Mouse (Mus musculus) liver, postnatal 0 days (tissue): ENCODE results near the gene Fem1b. TPM values are rescaled to one million over a fixed set of nuclear protein-coding genes. Genes with fewer than 3 reads are reported as not detected.

ENCODE experiments used
- ATAC-seq: fragments of 200-750 bp; cut with Nextera tagmentation; 2 replicates; pipeline ENCODE4 v1.8.0; 2017; ENCODE audit warnings: mild to moderate bottlenecking, moderate library complexity
- DNase-seq: peaks from one replicate; pipeline ENCODE4 v3.0.0-alpha.2; 2016
- H3K27ac ChIP-seq: fragments of 300-500 bp; sonication (generic); 2 replicates; pipeline ENCODE4 v1.5.1; 2014; ENCODE audit warnings: antibody characterized with exemption, moderate library complexity, mild to moderate bottlenecking, low read depth
- H3K27me3 ChIP-seq: fragments of 300-500 bp; sonication (generic); 2 replicates; pipeline ENCODE4 v1.6.1; 2014; ENCODE audit warnings: low read length, control low read depth, mixed read lengths; ENCODE audit not compliant: insufficient read depth
- H3K36me3 ChIP-seq: fragments of 300-500 bp; sonication (generic); replicated peaks from 2 replicates; pipeline ENCODE4 v1.6.1; 2014; ENCODE audit warnings: mild to moderate bottlenecking, control low read depth, low read length, moderate library complexity, mixed read lengths; ENCODE audit not compliant: insufficient read depth
- H3K4me1 ChIP-seq: fragments of 300-500 bp; sonication (generic); 2 replicates; pipeline ENCODE4 v1.6.1; 2014; ENCODE audit warnings: antibody characterized with exemption, mild to moderate bottlenecking, control low read depth; ENCODE audit not compliant: insufficient read depth
- H3K4me2 ChIP-seq: fragments of 300-500 bp; sonication (generic); 2 replicates; pipeline ENCODE4 v1.6.1; 2014; ENCODE audit warnings: low read depth, mild to moderate bottlenecking, low read length, moderate library complexity, mixed read lengths
- H3K4me3 ChIP-seq: fragments of 300-500 bp; sonication (generic); 2 replicates; pipeline ENCODE4 v1.5.1; 2014; ENCODE audit warnings: low read depth, low read length
- H3K9ac ChIP-seq: fragments of 300-500 bp; sonication (generic); replicated peaks from 2 replicates; pipeline ENCODE4 v1.6.1; 2014; ENCODE audit warnings: mild to moderate bottlenecking, moderate library complexity
- H3K9me3 ChIP-seq: fragments of 300-500 bp; sonication (generic); 2 replicates; pipeline ENCODE4 v1.6.1; 2016; ENCODE audit warnings: mild to moderate bottlenecking, control low read depth, low read length, mixed read lengths
- CTCF ChIP-seq: sonication (generic); IDR thresholded peaks from 2 replicates; pipeline ENCODE4 v1.5.1; 2016; ENCODE audit warnings: antibody characterized with exemption, low read depth
- EP300 ChIP-seq: IDR thresholded peaks from 2 replicates; pipeline ENCODE4 v1.6.1; 2016; ENCODE audit warnings: antibody characterized with exemption, low read depth, mild to moderate bottlenecking
- WGBS: fragments of 180-500 bp; shearing (Covaris S2); extraction: QIAGEN DNeasy Blood & Tissue Kit; methylation state at CpG from one replicate; pipeline ENCODE4 v1.1.7; 2014; ENCODE audit not compliant: insufficient replicate concordance; 5-methylcytosine and 5-hydroxymethylcytosine counted together
- polyA plus RNA-seq: library from polyadenylated mRNA; unstranded; fragments of >200 nt; fragmentation: Nextera tagmentation; extraction: Ambion mirVana; gene quantifications from 2 replicates; pipeline ENCODE4 v1.2.1, GENCODE M21; 2015

Gene Fem1b
- polyA plus RNA-seq, 1 experiment from 2014 or later, result 3.8 TPM

GRCm38 (mm10) chr9:62854483-62854882 lies 42.7 kb upstream of the Fem1b start:
- H3K9me3 ChIP-seq, result no peaks in the 10 kb centered on the region
- H3K4me2 ChIP-seq, result no peak overlapping the region
- no peak overlapping the region for H3K4me3 ChIP-seq
- H3K27ac ChIP-seq, result no peak overlapping the region
- ATAC-seq (no peak), DNase-seq (no peak)
- WGBS, result 50% methylated on average over 4 of the region's 4 CpGs
- TF ChIP-seq EP300, result no peak
- TF ChIP-seq CTCF, result no peak
- H3K27me3 ChIP-seq, result no peaks in the 10 kb centered on the region
- no peak overlapping the region for H3K9ac ChIP-seq
- H3K36me3 ChIP-seq, result peaks cover 11% of the 10 kb centered on the region
- H3K4me1 ChIP-seq, result peaks cover 11% of the 10 kb centered on the region

- Histone ChIP-seq H3K9ac (no peak overlapping the region), H3K36me3 (peaks cover 25% of the 10 kb centered on the region), H3K27ac (no peak overlapping the region), H3K9me3 (no peaks in the 10 kb centered on the region), H3K4me1 (peaks cover 4% of the 10 kb centered on the region; the same call in 1 of the 2 replicates), H3K4me2 (no peak overlapping the region), H3K4me3 (no peak overlapping the region), H3K27me3 (no peaks in the 10 kb centered on the region)
- no peak for ATAC-seq
- 91% methylated on average over 2 of the region's 2 CpGs for WGBS
- DNase-seq, result no peak
- TF ChIP-seq EP300 (no peak), CTCF (no peak)
Measured at GRCm38 (mm10) chr9:62851571-62851970, 39.8 kb upstream of the Fem1b start.

- WGBS, result 90% methylated on average over 3 of the region's 3 CpGs
- H3K27ac ChIP-seq, result no peak overlapping the region
- peaks cover 7% of the 10 kb centered on the region for H3K4me1 ChIP-seq
- TF ChIP-seq CTCF (no peak), EP300 (no peak)
- no peak overlapping the region for H3K9ac ChIP-seq
- no peaks in the 10 kb centered on the region for H3K9me3 ChIP-seq
- H3K36me3 ChIP-seq, result peaks cover 25% of the 10 kb centered on the region
- ATAC-seq, result no peak
- H3K27me3 ChIP-seq, result no peaks in the 10 kb centered on the region
- no peak overlapping the region for H3K4me2 ChIP-seq
- DNase-seq, result no peak
- H3K4me3 ChIP-seq, result no peak overlapping the region
Measured at GRCm38 (mm10) chr9:62848641-62849040, 36.9 kb upstream of the Fem1b start.

- DNase-seq (peak; percentile 90), ATAC-seq (peak; percentile 82)
- H3K4me2 ChIP-seq, result no peak overlapping the region
- H3K27ac ChIP-seq, result no peak overlapping the region
- H3K9ac ChIP-seq, result no peak overlapping the region
- H3K9me3 ChIP-seq, result no peaks in the 10 kb centered on the region
- H3K4me3 ChIP-seq, result no peak overlapping the region
- TF ChIP-seq EP300 (no peak), CTCF (peak; percentile 100)
- H3K4me1 ChIP-seq, result peaks cover 7% of the 10 kb centered on the region
- H3K27me3 ChIP-seq, result no peaks in the 10 kb centered on the region
- WGBS, result 7% methylated on average over 3 of the region's 3 CpGs
- peaks cover 25% of the 10 kb centered on the region for H3K36me3 ChIP-seq
Measured at GRCm38 (mm10) chr9:62847694-62848093, 36.0 kb upstream of the Fem1b start.

GRCm38 (mm10) chr9:62844461-62844860 lies 32.7 kb upstream of the Fem1b start:
- Histone ChIP-seq H3K4me3 (no peak overlapping the region), H3K27me3 (no peaks in the 10 kb centered on the region), H3K4me2 (no peak overlapping the region), H3K27ac (no peak overlapping the region), H3K4me1 (peaks cover 16% of the 10 kb centered on the region), H3K9ac (no peak overlapping the region), H3K9me3 (no peaks in the 10 kb centered on the region), H3K36me3 (peaks cover 14% of the 10 kb centered on the region)
- DNase-seq (no peak), ATAC-seq (no peak)
- 80% methylated on average over 5 of the region's 5 CpGs for WGBS
- no peak for TF ChIP-seq EP300

- H3K9ac ChIP-seq, result no peak overlapping the region
- no peaks in the 10 kb centered on the region for H3K27me3 ChIP-seq
- H3K36me3 ChIP-seq, result peaks cover 7% of the 10 kb centered on the region; the same call in 1 of the 2 replicates
- no peak overlapping the region for H3K27ac ChIP-seq
- DNase-seq (no peak), ATAC-seq (no peak)
- no peak overlapping the region for H3K4me3 ChIP-seq
- TF ChIP-seq EP300, result no peak
- no peak for TF ChIP-seq CTCF
- H3K9me3 ChIP-seq, result no peaks in the 10 kb centered on the region
- peaks cover 23% of the 10 kb centered on the region for H3K4me1 ChIP-seq
- H3K4me2 ChIP-seq, result no peak overlapping the region
- WGBS, result 76% methylated on average over 10 of the region's 10 CpGs
Measured at GRCm38 (mm10) chr9:62843356-62844024, 31.8 kb upstream of the Fem1b start.
